Mouse (Mus musculus) heart, adult 2 months (tissue): ENCODE results near the gene B3gnt8. TPM values are rescaled to one million over a fixed set of nuclear protein-coding genes. Genes with fewer than 3 reads are reported as not detected.
"Not testable (repeated sequence)": the region's sequence is repeated elsewhere in the genome, so short reads cannot be mapped to it uniquely, and the experiment has no call there.

Experiments used
- DNase-seq, 2 experiments: peaks; one replicate each; pipeline ENCODE4 v3.0.0; 2021
- H3K27ac ChIP-seq: fragments of 200-600 bp; 2 replicates; pipeline ENCODE4 v1.8.1; 2022
- H3K27me3 ChIP-seq: fragments of 200-500 bp; 2 replicates; pipeline ENCODE4 v1.6.1; 2012; ENCODE audit warnings: mild to moderate bottlenecking, low read length, inconsistent platforms, mixed read lengths; ENCODE audit not compliant: control insufficient read depth, insufficient read depth
- H3K36me3 ChIP-seq: fragments of 200-500 bp; 2 replicates; pipeline ENCODE4 v1.6.1; 2012; ENCODE audit warnings: low read length, inconsistent platforms; ENCODE audit not compliant: control insufficient read depth, insufficient read depth
- H3K4me1 ChIP-seq: fragments of 200-500 bp; 2 replicates; pipeline ENCODE4 v1.6.1; 2011; ENCODE audit warnings: low read length; ENCODE audit not compliant: control insufficient read depth, insufficient read depth
- H3K4me3 ChIP-seq: fragments of 200-600 bp; 2 replicates; pipeline ENCODE4 v1.8.1; 2022
- H3K79me2 ChIP-seq: fragments of 200-500 bp; replicated peaks from 2 replicates; pipeline ENCODE4 v1.6.1; 2012; ENCODE audit warnings: mild to moderate bottlenecking, inconsistent platforms, low read length, moderate library complexity, mixed read lengths; ENCODE audit not compliant: control insufficient read depth, insufficient read depth
- H3K9ac ChIP-seq: fragments of 200-500 bp; 2 replicates; pipeline ENCODE4 v1.6.1; 2012; ENCODE audit warnings: low read depth, mild to moderate bottlenecking, control low read depth, inconsistent platforms, low read length, mixed read lengths
- CTCF ChIP-seq: fragments of 200-600 bp; IDR thresholded peaks from 2 replicates; pipeline ENCODE4 v1.8.1; 2022; ENCODE audit warnings: antibody characterized with exemption, mild to moderate bottlenecking, moderate library complexity
- EP300 ChIP-seq: fragments of 200-500 bp; IDR thresholded peaks from 2 replicates; pipeline ENCODE4 v1.6.1; 2011; ENCODE audit warnings: low read depth, low read length, control low read depth; ENCODE audit not compliant: insufficient read depth
- POLR2A ChIP-seq: fragments of 200-500 bp; IDR thresholded peaks from 2 replicates; pipeline ENCODE4 v1.6.1; 2011; ENCODE audit warnings: mild to moderate bottlenecking, low read depth, low read length, control low read depth; ENCODE audit not compliant: insufficient read depth
- WGBS: fragments of 180-500 bp; shearing (Covaris S2); methylation state at CpG from one replicate; pipeline ENCODE4 v1.1.7; 2018; 5-methylcytosine and 5-hydroxymethylcytosine counted together
- intact Hi-C: fragments of 180-260 bp; cut with DNase I; formaldehyde crosslinking; loops from one replicate; pipeline ENCODE4 v1.15.1; 2025
- long read RNA-seq: library from polyadenylated mRNA; stranded (forward); transcript quantifications from one replicate; pipeline ENCODE4 v2.0.0, GENCODE M21; 2021
- polyA plus RNA-seq: library from polyadenylated mRNA; depleted of rRNA; stranded (reverse); fragments of >200 nt; gene quantifications from 2 replicates; pipeline ENCODE4 v1.2.3, GENCODE M21; 2012; rRNA removed
- total RNA-seq, 2 experiments: library from RNA; stranded (reverse); gene quantifications; 2 replicates each; pipeline ENCODE4 v1.2.3; 2021

The B3gnt8 gene
- total RNA-seq (1 to 10 TPM; 2.3 to 3.8 TPM), polyA plus RNA-seq (4.7 and 6.4 TPM in 2 replicates)
- long read RNA-seq, partial matches to known transcripts: 0 of 1 reads
- long read RNA-seq, other reads (novel, unspliced or antisense): 0 of 1 reads

DNA sequence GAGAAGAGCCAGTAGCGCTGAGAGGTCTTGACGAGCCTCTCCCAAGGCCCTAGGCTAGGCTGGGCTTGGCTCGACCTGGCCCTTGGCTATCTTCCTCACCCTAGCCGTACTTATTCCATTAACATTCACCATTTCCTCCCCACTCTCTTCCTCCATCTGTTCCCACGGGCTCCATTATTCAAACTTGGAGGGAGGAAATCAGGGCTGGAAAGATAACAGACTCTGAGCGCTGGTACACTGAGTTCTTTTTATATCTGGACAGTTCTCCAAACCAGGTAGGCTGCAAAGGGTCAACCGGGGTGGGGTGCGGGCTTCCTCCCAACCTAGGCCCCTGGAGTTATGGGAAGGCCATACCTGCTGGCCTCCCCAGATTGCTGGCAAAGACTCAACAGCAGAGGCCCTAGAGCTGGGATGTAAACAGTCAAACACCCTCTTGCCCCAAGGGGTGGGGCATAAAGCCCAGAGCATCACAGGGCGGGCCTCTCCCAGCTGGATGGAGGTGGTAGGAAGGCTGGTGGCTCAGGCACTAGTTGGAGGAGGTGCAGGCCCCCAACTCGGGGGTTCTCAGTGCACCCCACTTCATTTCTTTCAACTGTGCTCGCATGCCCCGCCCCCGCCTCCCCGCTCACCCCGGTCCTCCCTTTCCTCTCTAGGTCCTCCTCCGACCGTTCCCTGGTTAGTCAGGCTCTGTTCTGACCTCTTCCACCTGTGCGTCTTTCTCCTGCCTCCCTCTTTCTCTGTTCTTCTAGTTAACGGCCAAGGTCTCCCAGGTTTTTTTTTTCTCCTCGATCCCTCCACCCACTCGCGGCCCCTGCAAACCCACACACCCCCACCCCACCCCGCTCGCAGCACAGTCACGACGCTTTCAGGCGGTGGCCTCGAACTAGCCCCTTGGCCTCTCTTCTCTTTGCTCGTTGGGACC lies at the start of gene B3gnt8:
Gene B3gnt8, plus strand, starts transcription at position 146 of the 922 bp plus-strand sequence.
- peak; percentile 77 to 84 for DNase-seq
- H3K79me2 ChIP-seq: no peaks in the 10 kb centered on the region
- 5% methylated on average over 29 of the region's 29 CpGs for WGBS

DNA sequence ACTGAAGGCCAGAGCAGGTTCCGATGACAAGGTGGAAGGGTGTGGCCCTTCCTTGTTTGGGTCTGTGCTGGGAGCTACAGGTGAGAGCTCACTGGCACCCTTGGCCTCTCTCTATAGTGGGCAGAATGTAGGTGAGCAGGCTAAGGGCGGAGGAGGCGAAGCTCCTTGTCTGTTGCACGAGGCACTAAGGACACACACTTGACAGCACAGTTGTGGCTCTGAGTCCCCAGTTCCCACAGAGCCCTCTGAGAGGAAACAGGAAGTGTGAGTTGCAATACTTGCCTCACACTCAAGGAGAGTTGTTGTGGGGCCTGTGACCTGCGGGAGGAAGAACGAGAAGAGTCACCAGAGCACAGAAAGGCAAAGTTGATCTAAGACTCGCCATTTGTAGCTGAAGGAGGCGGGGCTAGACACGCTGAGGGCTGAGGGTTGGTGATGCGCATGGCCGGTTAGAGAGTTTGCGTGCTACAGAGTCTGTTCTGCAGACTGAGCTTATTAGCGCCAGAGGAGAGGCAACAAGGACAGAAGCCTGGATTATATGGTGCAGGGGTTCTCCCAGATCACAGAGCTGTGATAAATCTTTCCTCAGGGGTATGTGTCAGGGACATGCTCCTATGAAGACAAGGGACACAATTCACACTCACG lies 49.5 kb upstream of the B3gnt8 start:
- intact Hi-C loops: not testable (repeated sequence)
- WGBS: 59% methylated on average over 14 of the region's 14 CpGs
- DNase-seq: peak in 1 of 2 experiments; percentile 27

More for the DNA sequence above, at the start of gene B3gnt8:
- Histone ChIP-seq H3K4me1 (peaks cover 6% of the 10 kb centered on the region), H3K4me3 (peak within 1 kb of the TSS; percentile 53), H3K27ac (peak within 1 kb of the TSS; percentile 81), H3K27me3 (no peaks in the 10 kb centered on the region), H3K9ac (peak within 1 kb of the TSS; percentile 85), H3K36me3 (no peaks in the 10 kb centered on the region)
- intact Hi-C loops: loop anchor here (2.0 kb wide), 1 partner anchor 32 kb away; the partner anchor contains the start of genes Bckdha and Exosc5
- TF ChIP-seq EP300: 0 out of 2 replicates have a peak, but pooled peaks have one; percentile 7
- no peak for TF ChIP-seq CTCF
- peak; percentile 33; the same call in 1 of the 2 replicates for TF ChIP-seq POLR2A

DNA sequence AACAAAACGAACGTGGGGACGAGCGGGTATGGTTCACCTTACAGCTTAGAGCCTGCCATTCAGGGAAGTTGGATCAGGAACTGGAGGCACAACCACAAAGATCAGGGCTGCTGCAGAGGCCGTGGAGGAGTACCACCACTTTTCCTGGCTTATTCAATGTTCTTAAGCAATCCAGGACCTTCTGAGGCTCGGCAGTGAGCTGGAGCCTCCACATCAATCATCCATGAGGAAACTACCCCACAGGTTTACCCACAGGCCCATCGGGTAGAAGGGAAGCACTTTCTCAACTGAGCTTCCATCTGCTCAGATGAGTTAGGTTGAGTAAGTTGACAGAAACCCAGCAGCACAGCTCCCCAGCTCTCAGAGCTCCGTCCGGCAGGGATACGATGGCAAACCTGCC lies 47.0 kb upstream of the B3gnt8 start:
- H3K27me3 ChIP-seq: no peaks in the 10 kb centered on the region
- intact Hi-C loops: no loop called here
- no peak overlapping the region for H3K4me3 ChIP-seq
- no peak for DNase-seq
- H3K4me1 ChIP-seq: no peaks in the 10 kb centered on the region
- TF ChIP-seq CTCF: no peak
- 81% methylated on average over 10 of the region's 10 CpGs for WGBS
- no peak overlapping the region for H3K9ac ChIP-seq
- H3K79me2 ChIP-seq: no peaks in the 10 kb centered on the region
- no peaks in the 10 kb centered on the region for H3K36me3 ChIP-seq
- no peak overlapping the region for H3K27ac ChIP-seq

More for the DNA sequence above, 49.5 kb upstream of the B3gnt8 start:
- H3K27ac ChIP-seq, H3K27me3 ChIP-seq, H3K79me2 ChIP-seq, H3K36me3 ChIP-seq, H3K4me3 ChIP-seq, H3K4me1 ChIP-seq, H3K9ac ChIP-seq: not testable (repeated sequence)

DNA sequence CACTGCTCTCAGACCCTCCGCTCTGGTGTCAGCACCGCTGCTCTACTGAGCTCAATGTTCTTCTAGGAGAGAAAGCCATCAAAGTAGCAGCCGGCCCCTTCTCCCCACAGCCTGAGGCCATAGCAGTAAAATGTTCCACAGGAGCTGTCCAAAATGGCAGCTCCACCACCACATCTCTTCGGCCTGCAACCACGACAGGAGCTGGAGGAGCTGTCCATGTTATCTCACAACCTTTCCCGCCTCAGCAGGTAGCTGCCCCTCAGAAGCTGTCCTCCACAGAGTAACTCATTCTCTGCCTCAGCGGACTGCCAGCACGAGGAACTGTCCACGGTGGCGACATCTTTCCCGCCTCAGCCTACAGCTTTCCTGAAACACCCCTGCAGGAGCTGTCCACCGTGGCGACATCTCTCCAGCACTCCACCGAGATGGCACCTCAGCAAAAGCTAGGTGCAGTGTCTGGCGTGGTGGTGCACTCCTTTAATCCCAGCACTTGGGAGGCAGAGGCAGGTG lies 44.1 kb upstream of the B3gnt8 start:
- H3K79me2 ChIP-seq: no peaks in the 10 kb centered on the region
- H3K4me3 ChIP-seq: no peak overlapping the region
- DNase-seq: no peak
- no peak overlapping the region for H3K27ac ChIP-seq
- no peaks in the 10 kb centered on the region for H3K4me1 ChIP-seq
- H3K27me3 ChIP-seq: no peaks in the 10 kb centered on the region
- TF ChIP-seq EP300: no peak
- no peak for TF ChIP-seq CTCF
- TF ChIP-seq POLR2A: no peak
- 73% methylated on average over 15 of the region's 15 CpGs for WGBS
- intact Hi-C loops: no loop called here
- H3K9ac ChIP-seq: no peak overlapping the region
- no peaks in the 10 kb centered on the region for H3K36me3 ChIP-seq

DNA sequence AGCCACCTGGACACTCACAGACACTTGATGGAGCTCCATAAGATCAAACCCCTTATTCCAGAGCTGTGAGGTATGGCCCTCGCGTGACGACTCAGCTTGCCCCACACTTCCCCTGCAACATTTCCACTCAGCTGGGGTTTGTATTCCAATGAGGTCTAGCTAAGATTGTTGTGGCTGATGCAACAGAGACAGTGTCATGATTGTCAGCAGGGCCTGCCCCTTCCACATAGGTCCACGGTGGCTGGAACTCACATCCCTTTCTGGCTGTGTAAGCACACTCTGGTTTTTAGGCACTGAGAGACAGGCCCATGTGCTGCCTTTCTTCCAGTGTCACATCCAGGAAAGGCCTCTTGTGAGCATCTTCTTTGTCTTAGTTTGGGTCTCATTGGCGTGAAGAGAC lies 41.8 kb upstream of the B3gnt8 start:
- 81% methylated on average over 5 of the region's 5 CpGs for WGBS
- intact Hi-C loops: no loop called here

More for the DNA sequence above, 41.8 kb upstream of the B3gnt8 start:
- no peak for DNase-seq
- Histone ChIP-seq H3K9ac (no peak overlapping the region), H3K4me1 (no peaks in the 10 kb centered on the region), H3K27ac (no peak overlapping the region), H3K27me3 (no peaks in the 10 kb centered on the region), H3K36me3 (no peaks in the 10 kb centered on the region), H3K4me3 (no peak overlapping the region), H3K79me2 (no peaks in the 10 kb centered on the region)
- TF ChIP-seq EP300 (no peak), CTCF (no peak)
